Mouse (Mus musculus) frontal cortex, postnatal 36 days (tissue): ENCODE data around the gene Yy1.
"Not testable (repeated sequence)": the region's sequence is repeated elsewhere in the genome, so short reads cannot be mapped to it uniquely, and the experiment has no call there.

Source experiments
- DNase-seq, 2 experiments: peaks; one replicate each; pipeline ENCODE4 v3.0.0; 2022; ENCODE audit warnings: low spot score in 2 of 2

Yy1 gene

GRCm38 (mm10) chr12:108826282-108826957, 33.6 kb downstream of the Yy1 start:
- DNase-seq = no peak

GRCm38 (mm10) chr12:108826958-108827535, 34.3 kb downstream of the Yy1 start:
- no peak for DNase-seq

- no peak for DNase-seq
These were observed 34.9 kb downstream of the Yy1 start for GRCm38 (mm10) chr12:108827641-108828040.

- DNase-seq = no peak
These were observed 36.9 kb downstream of the Yy1 start for GRCm38 (mm10) chr12:108829636-108830035.

- no peak for DNase-seq
These were observed 37.6 kb downstream of the Yy1 start for GRCm38 (mm10) chr12:108830358-108830757.

- DNase-seq = peak in 1 of 2 experiments; percentile 40
These were observed 39.3 kb downstream of the Yy1 start for GRCm38 (mm10) chr12:108831966-108832643.

- DNase-seq = peak in 1 of 2 experiments; percentile 44
These were observed 40.1 kb downstream of the Yy1 start for GRCm38 (mm10) chr12:108832851-108833250.

- no peak for DNase-seq
These were observed 40.6 kb downstream of the Yy1 start for GRCm38 (mm10) chr12:108833408-108833807.

- DNase-seq = no peak
These were observed 41.6 kb downstream of the Yy1 start for GRCm38 (mm10) chr12:108834337-108834736.

- DNase-seq = no peak
These were observed 42.0 kb downstream of the Yy1 start for GRCm38 (mm10) chr12:108834786-108835185.

GRCm38 (mm10) chr12:108835208-108835839, 42.6 kb downstream of the Yy1 start:
- no peak for DNase-seq

GRCm38 (mm10) chr12:108835840-108836409, 43.2 kb downstream of the Yy1 start, which contains the start of the genes Slc25a29 and Slc25a47:
Gene Slc25a29, minus strand, starts transcription at chr12:108835883.
Gene Slc25a47, plus strand, starts transcription at chr12:108836046.
- DNase-seq = peak; percentile 94 to 97

- no peak for DNase-seq
These were observed 43.9 kb downstream of the Yy1 start for GRCm38 (mm10) chr12:108836722-108837121.

- no peak for DNase-seq
These were observed 48.4 kb downstream of the Yy1 start for GRCm38 (mm10) chr12:108841181-108841580.

GRCm38 (mm10) chr12:108842663-108843062, 49.9 kb downstream of the Yy1 start:
- DNase-seq = no peak

- DNase-seq = not testable (repeated sequence)
These were observed 55.3 kb downstream of the Yy1 start for GRCm38 (mm10) chr12:108848033-108848432.

GRCm38 (mm10) chr12:108849488-108850022, 56.8 kb downstream of the Yy1 start:
- DNase-seq = no peak

- no peak for DNase-seq
These were observed 57.4 kb downstream of the Yy1 start for GRCm38 (mm10) chr12:108850129-108850528.

- no peak for DNase-seq
These were observed 58.1 kb downstream of the Yy1 start for GRCm38 (mm10) chr12:108850886-108851285.

GRCm38 (mm10) chr12:108852822-108853221, 60.0 kb downstream of the Yy1 start:
- DNase-seq = no peak

- DNase-seq = no peak
These were observed 62.3 kb downstream of the Yy1 start for GRCm38 (mm10) chr12:108855081-108855480.

- no peak for DNase-seq
These were observed 63.4 kb downstream of the Yy1 start for GRCm38 (mm10) chr12:108856186-108856585.
